ENCODE assay signal across 25 mouse cellular contexts in genomic region chr19:27122348-27122747, GRCm38 (mm10).
DNase-seq lines count a peak whose midpoint lies in the region; ATAC-seq lines count a peak whose summit lies in the region.
"Had no signal": no experiment of that assay in that cellular context is flagged by ENCODE, and none has a peak within 500 bp of the region (broad histone marks: within the 10 kb centered on the region; RNA-seq: fewer than 3 reads in every experiment).

No protein-coding gene starts in this region.

- no peaks in the 10 kb centered on the region for H3K4me1 ChIP-seq in heart, embryonic 12.5 days (replicated peaks)
- peaks cover 3% of the 10 kb centered on the region; the same call in 1 of the 2 replicates for H3K4me1 ChIP-seq in midbrain, embryonic 15.5 days
- H3K4me1 ChIP-seq in midbrain, embryonic 10.5 days, result no peaks in the 10 kb centered on the region
- H3K4me1 ChIP-seq: heart, embryonic 13.5 days; intestine, embryonic 15.5 days; midbrain, embryonic 12.5 days; stomach, embryonic 15.5 days had no signal

- no peak overlapping the region for H3K9ac ChIP-seq in heart, embryonic 12.5 days
- H3K9ac ChIP-seq in midbrain, embryonic 15.5 days, result no peak overlapping the region
- H3K9ac ChIP-seq: heart, embryonic 13.5 days; intestine, embryonic 15.5 days; limb, embryonic 12.5 days; liver, postnatal 0 days; midbrain, embryonic 12.5 days; stomach, embryonic 15.5 days had no signal

- H3K27me3 ChIP-seq in heart, embryonic 12.5 days (replicated peaks), result no peaks in the 10 kb centered on the region
- no peaks in the 10 kb centered on the region for H3K27me3 ChIP-seq in midbrain, embryonic 15.5 days (replicated peaks)
- no peaks in the 10 kb centered on the region for H3K27me3 ChIP-seq in midbrain, embryonic 10.5 days (ENCODE audit: low read depth, poor library complexity, severe bottlenecking)
- H3K27me3 ChIP-seq: heart, embryonic 13.5 days; intestine, embryonic 15.5 days; limb, embryonic 12.5 days; midbrain, embryonic 12.5 days; stomach, embryonic 15.5 days had no signal

- H3K4me3 ChIP-seq in heart, embryonic 12.5 days, result no peak overlapping the region
- no peak overlapping the region for H3K4me3 ChIP-seq in midbrain, embryonic 15.5 days
- H3K4me3 ChIP-seq in midbrain, embryonic 10.5 days, result no peak overlapping the region
- H3K4me3 ChIP-seq: heart, embryonic 13.5 days; intestine, embryonic 15.5 days; limb, embryonic 12.5 days; midbrain, embryonic 12.5 days; stomach, embryonic 15.5 days had no signal

- peak; percentile 29 to 31 for DNase-seq in cerebellum, postnatal 10 days
- DNase-seq in cerebellum, adult 18-20 months, result no peak
- peak; percentile 78 for DNase-seq in heart, adult 11 months
- DNase-seq in midbrain, embryonic 10.5 days (ENCODE audit: low spot score), result no peak
- DNase-seq in lung, postnatal 4 days, result no peak
- DNase-seq: adrenal gland, postnatal 10 days; cerebellum, adult 11 months; cerebellum, postnatal 36 days; gastrocnemius, postnatal 14 days; heart, adult 18-20 months; heart, postnatal 14 days; kidney, postnatal 36 days; layer of hippocampus, postnatal 36 days; liver, postnatal 0 days; right cerebral cortex, adult 18-20 months; right cerebral cortex, postnatal 4 days had no signal

- 73% methylated on average over 5 of the region's 5 CpGs for whole genome bisulfite sequencing in heart, embryonic 12.5 days
- WGBS in midbrain, embryonic 15.5 days, result 63% methylated on average over 5 of the region's 5 CpGs
- WGBS in midbrain, embryonic 10.5 days, result 88% methylated on average over 5 of the region's 5 CpGs

- 0 out of 2 replicates have a peak, but pooled peaks cover 4% of the 10 kb centered on the region for H3K9me3 ChIP-seq in heart, embryonic 12.5 days (replicated peaks)
- H3K9me3 ChIP-seq in midbrain, embryonic 15.5 days, result no peaks in the 10 kb centered on the region
- H3K9me3 ChIP-seq in midbrain, embryonic 10.5 days (replicated peaks), result no peaks in the 10 kb centered on the region
- H3K9me3 ChIP-seq: intestine, embryonic 15.5 days; limb, embryonic 12.5 days; midbrain, embryonic 12.5 days; stomach, embryonic 15.5 days had no signal

- H3K4me2 ChIP-seq in heart, embryonic 12.5 days, result no peak overlapping the region
- no peak overlapping the region for H3K4me2 ChIP-seq in midbrain, embryonic 15.5 days
- H3K4me2 ChIP-seq: heart, embryonic 13.5 days; intestine, embryonic 15.5 days; limb, embryonic 12.5 days; liver, embryonic 11.5 days; midbrain, embryonic 12.5 days; stomach, embryonic 15.5 days had no signal

- H3K27ac ChIP-seq in heart, embryonic 12.5 days (ENCODE audit: poor library complexity, severe bottlenecking), result no peak overlapping the region
- H3K27ac ChIP-seq in midbrain, embryonic 15.5 days, result peak overlapping the region; percentile 35; the same call in 1 of the 2 replicates
- H3K27ac ChIP-seq in midbrain, embryonic 10.5 days (replicated peaks), result no peak overlapping the region
- H3K27ac ChIP-seq: heart, embryonic 13.5 days; intestine, embryonic 15.5 days; limb, embryonic 12.5 days; midbrain, embryonic 12.5 days; stomach, embryonic 15.5 days had no signal

- H3K36me3 ChIP-seq in heart, embryonic 12.5 days, result no peaks in the 10 kb centered on the region
- no peaks in the 10 kb centered on the region for H3K36me3 ChIP-seq in midbrain, embryonic 15.5 days (replicated peaks)
- no peaks in the 10 kb centered on the region for H3K36me3 ChIP-seq in midbrain, embryonic 10.5 days
- H3K36me3 ChIP-seq: heart, embryonic 13.5 days; intestine, embryonic 15.5 days; limb, embryonic 12.5 days; midbrain, embryonic 12.5 days; stomach, embryonic 15.5 days had no signal

- no peak for ATAC-seq in heart, embryonic 12.5 days (ENCODE audit: insufficient number of reproducible peaks, low FRiP score)
- ATAC-seq in midbrain, embryonic 15.5 days (replicated peaks), result 0 out of 2 replicates have a peak, but pooled peaks have one; percentile 40
- ATAC-seq: intestine, embryonic 15.5 days; liver, postnatal 0 days; lung, postnatal 0 days had no signal

Comparison
In these comparisons a context has a peak if more than half of its experiments do, and no peak if none do; other contexts are left out.
1. DNase-seq: peak in cerebellum, postnatal 10 days (2 of 2) and heart, adult 11 months (single experiment); none in cerebellum, adult 18-20 months (0 of 2), midbrain, embryonic 10.5 days (single experiment) and lung, postnatal 4 days (0 of 2).